ENCODE assay signal across 16 mouse cellular contexts in genomic region chr1:156760549-156761429, GRCm38 (mm10). TPM values are rescaled to one million over a fixed set of nuclear protein-coding genes. Genes with fewer than 3 reads are reported as not detected.
DNase-seq lines count a peak whose midpoint lies in the region; ATAC-seq and TF ChIP-seq lines count a peak whose summit lies in the region.
"Had no signal": no experiment of that assay in that cellular context is flagged by ENCODE, and none has a peak within 500 bp of the region (broad histone marks: within the 10 kb centered on the region; RNA-seq: fewer than 3 reads in every experiment).

No protein-coding gene starts in this region.

- H3K9me3 ChIP-seq in heart, embryonic 13.5 days = peaks cover 4% of the 10 kb centered on the region
- H3K9me3 ChIP-seq in heart, embryonic 10.5 days = no peaks in the 10 kb centered on the region
- H3K9me3 ChIP-seq in kidney, postnatal 0 days (replicated peaks; ENCODE audit: low read length) = no peaks in the 10 kb centered on the region
- H3K9me3 ChIP-seq in embryonic facial prominence, embryonic 15.5 days (replicated peaks) = no peaks in the 10 kb centered on the region; the same call in 1 of the 2 replicates
- peaks cover 12% of the 10 kb centered on the region for H3K9me3 ChIP-seq in midbrain, embryonic 12.5 days

- ATAC-seq in heart, embryonic 13.5 days (ENCODE audit: extremely low read depth, insufficient number of reproducible peaks, low FRiP score, low TSS enrichment) = no peak
- ATAC-seq in kidney, postnatal 0 days (replicated peaks; ENCODE audit: low FRiP score, low read depth) = peak; percentile 46; the same call in 1 of the 2 replicates
- ATAC-seq in embryonic facial prominence, embryonic 15.5 days (ENCODE audit: insufficient number of reproducible peaks, low FRiP score, low TSS enrichment, low read depth) = peak; percentile 68
- 0 out of 2 replicates have a peak, but pooled peaks have one; percentile 52 for ATAC-seq in midbrain, embryonic 12.5 days (ENCODE audit: low FRiP score, low read depth)
- ATAC-seq in CD4-positive, CD25-positive, alpha-beta regulatory T cell, adult 4 months = no peak
- ATAC-seq: inflammation-experienced regulatory T-cells, adult 6 months had no signal

- H3K4me3 ChIP-seq in heart, embryonic 13.5 days = no peak overlapping the region
- H3K4me3 ChIP-seq in heart, embryonic 10.5 days = no peak overlapping the region
- H3K4me3 ChIP-seq in kidney, postnatal 0 days (replicated peaks; ENCODE audit: low read depth, low read length) = no peak overlapping the region
- no peak overlapping the region for H3K4me3 ChIP-seq in embryonic facial prominence, embryonic 15.5 days (replicated peaks)
- H3K4me3 ChIP-seq in midbrain, embryonic 12.5 days = no peak overlapping the region
- H3K4me3 ChIP-seq: erythroblast, embryonic 14.5 days; myocyte had no signal

- TF ChIP-seq CTCF in kidney, postnatal 0 days (IDR thresholded peaks at IDR 0.05; ENCODE audit: low read depth) = no peak

- H3K4me1 ChIP-seq in heart, embryonic 13.5 days = peaks cover 17% of the 10 kb centered on the region
- H3K4me1 ChIP-seq in heart, embryonic 10.5 days = 0 out of 2 replicates have a peak, but pooled peaks cover 10% of the 10 kb centered on the region
- no peaks in the 10 kb centered on the region for H3K4me1 ChIP-seq in kidney, postnatal 0 days (replicated peaks; ENCODE audit: insufficient read depth, low read length)
- H3K4me1 ChIP-seq in embryonic facial prominence, embryonic 15.5 days = peaks cover 51% of the 10 kb centered on the region
- H3K4me1 ChIP-seq in midbrain, embryonic 12.5 days = peaks cover 9% of the 10 kb centered on the region; the same call in 1 of the 2 replicates

- peak overlapping the region; percentile 38 for H3K9ac ChIP-seq in heart, embryonic 13.5 days
- H3K9ac ChIP-seq in kidney, postnatal 0 days (ENCODE audit: low read depth, low read length) = no peak overlapping the region
- no peak overlapping the region for H3K9ac ChIP-seq in embryonic facial prominence, embryonic 15.5 days
- H3K9ac ChIP-seq in midbrain, embryonic 12.5 days (replicated peaks) = no peak overlapping the region
- H3K9ac ChIP-seq: liver, embryonic 14.5 days had no signal

- no peaks in the 10 kb centered on the region for H3K27me3 ChIP-seq in heart, embryonic 13.5 days (replicated peaks)
- H3K27me3 ChIP-seq in heart, embryonic 10.5 days (ENCODE audit: insufficient read depth, poor library complexity, severe bottlenecking) = no peaks in the 10 kb centered on the region
- no peaks in the 10 kb centered on the region for H3K27me3 ChIP-seq in kidney, postnatal 0 days (ENCODE audit: insufficient read depth, low read length)
- no peaks in the 10 kb centered on the region for H3K27me3 ChIP-seq in embryonic facial prominence, embryonic 15.5 days
- H3K27me3 ChIP-seq in midbrain, embryonic 12.5 days = peaks cover 24% of the 10 kb centered on the region

- H3K36me3 ChIP-seq in heart, embryonic 13.5 days = no peaks in the 10 kb centered on the region
- H3K36me3 ChIP-seq in heart, embryonic 10.5 days = no peaks in the 10 kb centered on the region
- H3K36me3 ChIP-seq in kidney, postnatal 0 days (ENCODE audit: insufficient read depth, low read length) = no peaks in the 10 kb centered on the region
- H3K36me3 ChIP-seq in embryonic facial prominence, embryonic 15.5 days = no peaks in the 10 kb centered on the region
- H3K36me3 ChIP-seq in midbrain, embryonic 12.5 days = no peaks in the 10 kb centered on the region
- H3K36me3 ChIP-seq: G1E had no signal

- DNase-seq in heart, embryonic 10.5 days (ENCODE audit: low spot score) = no peak
- DNase-seq in kidney, postnatal 0 days (ENCODE audit: low spot score) = no peak
- no peak for DNase-seq in kidney, postnatal 10 days
- DNase-seq in layer of hippocampus, postnatal 14 days (ENCODE audit: low spot score in 2 of 2) = no peak
- DNase-seq: B cell, adult 2 months; cerebellum, adult 9-10 months; thymus, postnatal 4 days had no signal

- H3K4me2 ChIP-seq in heart, embryonic 13.5 days = peak overlapping the region; percentile 13
- H3K4me2 ChIP-seq in kidney, postnatal 0 days (ENCODE audit: low read length) = no peak overlapping the region
- 0 out of 2 replicates have a peak overlapping the region, but pooled peaks have one; percentile 10 for H3K4me2 ChIP-seq in embryonic facial prominence, embryonic 15.5 days (replicated peaks)
- H3K4me2 ChIP-seq in midbrain, embryonic 12.5 days (replicated peaks) = no peak overlapping the region

- peak overlapping the region; percentile 68 for H3K27ac ChIP-seq in heart, embryonic 13.5 days (replicated peaks)
- no peak overlapping the region for H3K27ac ChIP-seq in heart, embryonic 10.5 days
- H3K27ac ChIP-seq in kidney, postnatal 0 days = no peak overlapping the region; the same call in 1 of the 2 replicates
- peak overlapping the region; percentile 92 for H3K27ac ChIP-seq in embryonic facial prominence, embryonic 15.5 days (replicated peaks)
- no peak overlapping the region for H3K27ac ChIP-seq in midbrain, embryonic 12.5 days (replicated peaks)
- H3K27ac ChIP-seq: liver, embryonic 14.5 days had no signal

- 74% methylated on average over 13 of the region's 13 CpGs for WGBS in heart, embryonic 13.5 days
- WGBS in heart, embryonic 10.5 days = 74% methylated on average over 13 of the region's 13 CpGs
- 58% methylated on average over 13 of the region's 13 CpGs for WGBS in kidney, postnatal 0 days
- WGBS in embryonic facial prominence, embryonic 15.5 days = 48% methylated on average over 13 of the region's 13 CpGs
- WGBS in midbrain, embryonic 12.5 days = 64% methylated on average over 13 of the region's 13 CpGs

RNA-seq across cellular contexts. Expression of gene Fam20b, which starts 41.9 kb away (rescaled TPM):
- 20.2 and 21.4 TPM in 2 replicates for polyA plus RNA-seq in heart, embryonic 13.5 days (2015; fragmentation: Nextera tagmentation; extraction: Ambion mirVana)
- polyA plus RNA-seq in heart, embryonic 10.5 days (2016; fragmentation: Nextera tagmentation; extraction: Ambion mirVana) = 21.8 and 24.4 TPM in 2 replicates
- 30.5 and 32.3 TPM in 2 replicates for polyA plus RNA-seq in kidney, postnatal 0 days (2015; fragmentation: Nextera tagmentation; extraction: Ambion mirVana)
- polyA plus RNA-seq in embryonic facial prominence, embryonic 15.5 days (2015; fragmentation: Nextera tagmentation; extraction: Ambion mirVana) = 26.9 and 28.0 TPM in 2 replicates
- 27.9 and 28.5 TPM in 2 replicates for polyA plus RNA-seq in midbrain, embryonic 12.5 days (2016; fragmentation: Nextera tagmentation; extraction: Ambion mirVana)
- total RNA-seq in layer of hippocampus, postnatal 14 days (2021) = 10 to 100 TPM; 65.4 to 67.0 TPM
- 10 to 100 TPM; 11.5 to 18.8 TPM for polyA plus RNA-seq in CD4-positive, CD25-positive, alpha-beta regulatory T cell, adult 4 months (2017; shearing (Covaris generic))

Comparison
In these comparisons a context has a peak if more than half of its experiments do, and no peak if none do; other contexts are left out.
1. H3K27ac ChIP-seq: peak in heart, embryonic 13.5 days (single experiment) and embryonic facial prominence, embryonic 15.5 days (single experiment); none in heart, embryonic 10.5 days (single experiment), kidney, postnatal 0 days (single experiment) and midbrain, embryonic 12.5 days (single experiment).
2. ATAC-seq: peak in kidney, postnatal 0 days (single experiment), embryonic facial prominence, embryonic 15.5 days (single experiment) and midbrain, embryonic 12.5 days (single experiment); none in heart, embryonic 13.5 days (single experiment) and CD4-positive, CD25-positive, alpha-beta regulatory T cell, adult 4 months (single experiment).
3. H3K4me2 ChIP-seq: peak in heart, embryonic 13.5 days (single experiment) and embryonic facial prominence, embryonic 15.5 days (single experiment); none in kidney, postnatal 0 days (single experiment) and midbrain, embryonic 12.5 days (single experiment).